Mouse (Mus musculus) bone marrow, adult 2 months (tissue): ENCODE measurements around the gene Glipr2. TPM values are rescaled to one million over a fixed set of nuclear protein-coding genes. Genes with fewer than 3 reads are reported as not detected.

ENCODE experiments used
- H3K27ac ChIP-seq: fragments of 200-500 bp; 2 replicates; pipeline ENCODE4 v1.5.1; 2012; ENCODE audit warnings: low read depth, mild to moderate bottlenecking, control low read depth, inconsistent platforms, low read length; ENCODE audit not compliant: control insufficient read depth, poor library complexity, insufficient read depth
- H3K4me1 ChIP-seq: fragments of 200-500 bp; 2 replicates; pipeline ENCODE4 v1.6.1; 2011; ENCODE audit warnings: low read length; ENCODE audit not compliant: control insufficient read depth, insufficient read depth
- H3K4me3 ChIP-seq: fragments of 200-500 bp; replicated peaks from 2 replicates; pipeline ENCODE3; 2011; ENCODE audit warnings: mild to moderate bottlenecking, low read depth, low read length, control low read depth; ENCODE audit not compliant: control insufficient read depth
- CTCF ChIP-seq: fragments of 200-500 bp; IDR thresholded peaks from 2 replicates; pipeline ENCODE4 v1.5.1; 2011; ENCODE audit warnings: low read length, control low read depth; ENCODE audit not compliant: control insufficient read depth, insufficient read depth
- POLR2A ChIP-seq: fragments of 200-500 bp; IDR thresholded peaks from 2 replicates; pipeline ENCODE4 v1.6.1; 2011; ENCODE audit warnings: low read depth, mild to moderate bottlenecking, control low read depth, low read length, borderline replicate concordance; ENCODE audit not compliant: control insufficient read depth
- WGBS: fragments of 180-500 bp; shearing (Covaris S2); methylation state at CpG from one replicate; pipeline ENCODE4 v1.1.7; 2018; 5-methylcytosine and 5-hydroxymethylcytosine counted together
- polyA plus RNA-seq: library from polyadenylated mRNA; stranded (reverse); fragments of >200 nt; gene quantifications from 2 replicates; pipeline ENCODE4 v1.2.4, GENCODE M21; 2011; ENCODE audit warnings: low replicate concordance; ENCODE audit not compliant: missing spikeins, insufficient read depth, insufficient read length

Gene Glipr2
- polyA plus RNA-seq, 1 experiment = 49.7 TPM

DNA sequence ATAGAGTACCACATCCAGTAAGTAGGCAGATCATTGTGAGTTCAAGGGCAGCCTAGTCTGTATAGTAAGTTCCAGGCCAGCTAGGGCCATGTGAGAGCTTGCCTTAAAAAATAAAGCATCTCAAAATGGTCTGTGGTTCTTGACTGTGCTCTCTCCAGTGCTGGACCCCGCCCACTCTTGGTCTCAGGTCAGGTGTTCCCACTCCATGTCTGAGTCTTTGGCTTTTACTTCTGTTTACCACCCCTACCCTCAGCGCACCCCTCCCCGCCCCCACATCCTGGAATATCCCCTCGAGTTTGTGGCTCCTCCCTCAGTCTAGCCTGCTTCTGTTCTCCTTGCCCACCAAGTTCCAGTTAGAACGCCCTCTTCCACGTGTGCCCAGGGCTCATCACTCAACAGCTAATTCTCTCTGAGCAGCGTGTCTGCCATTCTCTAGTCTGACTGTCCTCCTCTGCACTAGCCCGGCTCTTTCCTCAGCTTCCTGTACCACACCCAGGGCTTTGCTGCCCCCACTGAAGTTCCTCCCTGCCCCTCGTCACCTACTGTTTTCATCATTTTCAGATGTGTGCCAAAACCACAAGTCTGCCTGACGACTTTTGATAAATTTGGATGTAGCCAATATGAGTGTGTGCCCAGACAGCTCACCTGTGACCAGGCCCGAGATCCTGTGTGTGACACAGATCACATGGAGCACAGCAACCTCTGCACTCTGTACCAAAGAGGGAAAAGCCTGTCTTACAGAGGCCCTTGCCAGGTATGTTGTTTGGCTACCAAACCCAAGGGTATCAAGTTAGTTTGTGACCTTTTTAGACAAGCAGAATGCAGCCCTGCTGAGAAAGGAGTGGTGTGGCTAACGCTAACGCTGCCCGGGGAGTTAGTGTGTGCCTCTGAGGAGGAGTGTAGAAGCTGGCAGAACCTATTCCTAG lies 20.2 kb upstream of the Glipr2 start:
- Histone ChIP-seq H3K27ac (peak overlapping the region; percentile 72), H3K4me3 (peak overlapping the region; percentile 55), H3K4me1 (peaks cover 4% of the 10 kb centered on the region; the same call in 1 of the 2 replicates)
- 9% methylated on average over 14 of the region's 14 CpGs for WGBS
- no peak for TF ChIP-seq POLR2A
- no peak for TF ChIP-seq CTCF

DNA sequence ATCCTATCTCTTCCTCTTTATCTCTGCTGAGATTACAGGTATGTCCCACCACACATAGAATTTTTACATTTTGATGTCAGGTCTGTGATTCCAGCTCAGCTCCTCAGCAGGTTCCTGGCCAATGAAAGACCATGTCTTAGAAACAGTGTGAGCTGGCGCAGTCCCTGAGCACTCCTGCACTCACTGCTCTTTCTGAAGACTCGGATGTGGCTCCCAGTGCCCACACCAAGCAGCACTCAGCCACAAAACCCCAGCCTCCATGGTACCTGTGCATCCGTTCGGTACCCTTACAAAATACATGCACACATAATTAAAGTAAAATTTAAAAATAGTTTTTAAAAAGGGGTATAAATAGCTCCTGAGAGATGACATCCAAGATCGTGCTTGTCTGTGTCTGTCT lies 15.9 kb upstream of the Glipr2 start:
- WGBS = 52% methylated on average over 5 of the region's 5 CpGs
- Histone ChIP-seq H3K4me3 (no peak overlapping the region), H3K27ac (no peak overlapping the region; the same call in 1 of the 2 replicates), H3K4me1 (no peaks in the 10 kb centered on the region; the same call in 1 of the 2 replicates)
- TF ChIP-seq POLR2A (no peak), CTCF (no peak)

DNA sequence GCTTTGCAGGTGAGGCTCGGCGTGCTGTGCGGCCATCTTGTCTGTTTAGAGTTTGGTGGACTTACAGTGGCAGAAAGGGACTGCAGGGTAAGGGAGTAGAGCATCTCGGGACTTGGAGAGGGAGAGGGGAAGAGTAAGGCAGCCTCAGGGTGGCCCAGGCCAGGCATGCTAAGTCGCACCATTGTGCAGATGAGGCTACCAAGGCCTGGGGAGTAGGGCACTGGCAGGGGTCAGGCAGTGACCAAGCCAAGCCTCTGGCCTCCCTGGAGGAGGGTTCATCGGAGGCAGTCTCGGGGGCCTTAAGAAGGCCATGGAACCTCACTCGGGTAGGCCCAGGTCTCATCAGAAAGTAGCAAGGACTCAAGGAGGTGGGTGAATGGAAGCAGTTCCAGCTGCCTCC lies 14.8 kb upstream of the Glipr2 start:
- Histone ChIP-seq H3K4me1 (no peaks in the 10 kb centered on the region; the same call in 1 of the 2 replicates), H3K4me3 (no peak overlapping the region), H3K27ac (no peak overlapping the region)
- WGBS = 89% methylated on average over 8 of the region's 8 CpGs
- no peak for TF ChIP-seq CTCF
- no peak for TF ChIP-seq POLR2A

DNA sequence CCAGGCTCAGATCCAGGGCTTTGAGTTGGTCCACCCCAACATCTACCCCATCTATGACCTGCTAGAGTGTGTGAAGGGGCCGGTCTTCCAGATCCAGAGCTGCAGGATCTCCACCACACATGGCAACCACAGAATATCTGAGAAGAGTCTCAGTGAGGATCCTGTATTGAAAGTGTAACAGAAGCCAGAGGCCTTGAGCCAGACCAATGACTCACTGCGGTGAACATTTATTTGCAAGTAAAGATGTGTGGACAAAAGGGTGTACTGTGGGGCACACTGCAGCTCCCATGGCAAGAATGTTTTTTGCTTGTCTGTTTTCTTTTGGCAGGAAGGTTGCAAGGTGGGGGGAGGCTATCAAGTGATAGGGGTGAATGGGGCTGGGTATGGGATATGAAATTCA lies 9.6 kb upstream of the Glipr2 start:
- TF ChIP-seq CTCF (no peak), POLR2A (no peak)
- WGBS = 93% methylated on average over 2 of the region's 2 CpGs
- no peaks in the 10 kb centered on the region for H3K4me1 ChIP-seq
- H3K27ac ChIP-seq = no peak overlapping the region
- no peak overlapping the region for H3K4me3 ChIP-seq

DNA sequence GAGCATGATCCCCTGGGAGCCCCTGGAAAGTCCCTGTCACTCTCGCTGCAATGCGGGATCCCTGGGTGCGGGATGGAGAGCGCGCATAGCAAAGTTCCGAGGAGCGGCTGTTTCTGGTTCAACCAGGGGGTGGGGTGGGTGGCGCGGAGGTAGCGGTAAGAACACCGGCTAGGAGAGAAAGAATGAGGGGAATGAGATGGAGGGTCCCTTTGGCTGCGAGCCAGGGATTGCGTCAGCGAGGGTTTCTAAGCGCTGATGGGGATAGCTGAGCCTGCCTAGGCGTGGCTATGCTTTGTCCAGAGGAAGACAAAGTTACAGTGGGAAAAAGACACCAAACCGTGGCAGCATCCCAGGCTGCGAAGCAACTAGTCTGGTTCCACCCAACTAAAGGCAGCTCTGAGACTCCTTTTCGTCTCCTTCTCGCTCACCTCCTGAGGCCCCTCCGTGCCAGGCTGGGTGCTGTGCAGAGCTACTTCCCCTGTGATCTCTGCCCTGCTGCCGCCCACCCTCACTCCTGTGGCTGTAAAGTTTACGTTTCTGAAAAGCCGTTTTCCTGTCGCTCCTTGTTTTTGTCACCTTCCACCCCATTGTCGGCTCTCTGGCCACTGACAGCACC lies 753 bp downstream of the Glipr2 start:
- TF ChIP-seq POLR2A (peak; percentile 43; the same call in 1 of the 2 replicates), CTCF (no peak)
- peak overlapping the region; percentile 73 for H3K27ac ChIP-seq
- peaks cover 3% of the 10 kb centered on the region; the same call in 1 of the 2 replicates for H3K4me1 ChIP-seq
- peak overlapping the region; percentile 84 for H3K4me3 ChIP-seq
- under 1% methylated on average over 26 of the region's 26 CpGs for WGBS

DNA sequence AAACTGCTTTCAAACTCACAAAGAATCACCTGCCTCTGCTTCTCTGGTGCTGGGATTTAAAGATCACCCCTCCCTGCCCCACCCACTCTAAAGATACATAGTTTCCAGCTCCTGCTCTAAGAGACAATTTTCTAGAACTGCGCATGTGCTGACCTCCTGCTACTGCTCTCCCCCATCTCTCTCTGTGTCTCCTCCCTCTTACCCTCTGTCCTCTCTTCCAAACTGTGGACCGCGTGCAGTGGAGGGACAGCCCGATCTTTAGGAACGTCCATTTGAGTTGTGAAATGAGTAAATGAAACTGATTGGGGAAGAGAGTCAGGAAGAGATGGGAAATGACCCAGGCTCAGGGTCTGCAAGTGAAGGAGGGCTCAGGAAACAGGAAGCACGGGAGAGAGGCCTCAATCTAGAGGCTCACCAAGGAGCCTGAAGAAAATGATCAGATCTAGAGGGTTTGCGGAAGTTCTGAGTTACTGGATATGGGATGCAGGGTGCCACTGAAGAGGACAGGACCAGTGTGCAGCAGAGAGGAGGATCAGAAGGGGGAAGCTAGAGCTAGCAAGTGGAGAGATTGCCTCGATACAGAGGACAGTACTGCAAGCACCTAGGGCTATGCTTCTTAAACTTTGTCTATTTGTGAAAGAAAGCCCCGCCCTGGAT lies 2.5 kb downstream of the Glipr2 start:
- peak overlapping the region; percentile 53 for H3K4me3 ChIP-seq
- 9% methylated on average over 9 of the region's 9 CpGs for WGBS

DNA sequence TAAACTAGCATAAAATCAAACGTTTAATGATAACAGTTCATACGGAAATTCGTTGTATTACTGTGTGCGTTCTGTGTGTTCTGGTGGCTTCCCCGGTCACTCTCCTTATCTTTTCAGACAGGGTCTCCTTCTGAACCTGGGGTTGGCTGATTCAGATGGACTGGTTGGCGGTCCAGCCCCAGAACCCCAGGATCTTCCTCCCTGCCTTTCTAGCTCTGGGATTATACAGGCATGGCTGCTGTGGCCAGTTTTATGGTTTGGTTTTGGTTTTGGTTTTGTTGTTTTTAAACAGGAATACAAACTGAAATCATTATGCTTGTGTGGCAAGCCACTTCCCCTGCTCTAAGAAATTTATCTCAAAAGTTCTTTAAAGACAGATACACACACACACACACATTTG lies 3.0 kb downstream of the Glipr2 start:
- Histone ChIP-seq H3K4me1 (peaks cover 9% of the 10 kb centered on the region), H3K4me3 (peak overlapping the region; percentile 53), H3K27ac (peak overlapping the region; percentile 73)
- WGBS = 5% methylated on average over 6 of the region's 6 CpGs
- TF ChIP-seq POLR2A = no peak
- no peak for TF ChIP-seq CTCF

More for the DNA sequence above, 2.5 kb downstream of the Glipr2 start:
- H3K4me1 ChIP-seq = peaks cover 6% of the 10 kb centered on the region
- peak overlapping the region; percentile 73 for H3K27ac ChIP-seq
- TF ChIP-seq POLR2A = no peak
- no peak for TF ChIP-seq CTCF

DNA sequence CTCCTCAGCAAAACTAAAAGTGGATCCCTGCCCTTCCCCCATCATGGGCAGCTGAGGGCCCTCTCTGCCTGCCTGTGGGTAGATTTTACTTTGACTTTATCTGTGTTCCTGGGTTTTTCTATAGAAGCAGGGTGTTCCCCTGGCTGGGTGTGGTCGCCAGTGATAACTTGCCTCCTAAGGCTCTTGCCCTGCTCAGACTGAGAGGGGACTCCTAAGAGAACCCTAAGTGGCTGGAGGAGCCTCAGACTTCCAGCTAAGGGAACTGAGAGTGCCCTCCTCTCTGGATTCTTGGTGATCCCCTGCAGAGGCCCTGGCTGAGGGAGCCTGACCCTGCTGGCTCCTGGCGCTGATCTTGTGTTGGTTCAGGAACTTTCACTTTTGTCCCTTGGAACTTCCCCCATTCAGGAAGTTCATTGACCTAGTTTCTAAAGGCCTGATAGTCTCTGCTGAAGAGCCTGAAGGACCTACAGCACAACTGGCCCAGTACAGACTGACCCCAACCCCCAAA lies 7.2 kb downstream of the Glipr2 start:
- Histone ChIP-seq H3K4me3 (no peak overlapping the region), H3K4me1 (peaks cover 17% of the 10 kb centered on the region), H3K27ac (peak overlapping the region; percentile 81)
- TF ChIP-seq POLR2A (0 out of 2 replicates have a peak, but pooled peaks have one; percentile 10), CTCF (no peak)
- 13% methylated on average over 2 of the region's 2 CpGs for WGBS
